Mouse (Mus musculus) stomach, embryonic 15.5 days (tissue): ENCODE measurements around the gene Gm7534. TPM values are rescaled to one million over a fixed set of nuclear protein-coding genes. Genes with fewer than 3 reads are reported as not detected.

Experiments used
- ATAC-seq: fragments of 200-750 bp; cut with Nextera tagmentation; 2 replicates; pipeline ENCODE4 v1.8.0; 2017; ENCODE audit warnings: low read depth, moderate number of reproducible peaks, moderate TSS enrichment; ENCODE audit not compliant: insufficient read depth, low FRiP score
- H3K27ac ChIP-seq: fragments of 300-500 bp; sonication (generic); 2 replicates; pipeline ENCODE4 v1.5.1; 2015; ENCODE audit warnings: mild to moderate bottlenecking, inconsistent platforms
- H3K27me3 ChIP-seq: fragments of 300-500 bp; sonication (generic); replicated peaks from 2 replicates; pipeline ENCODE4 v1.6.1; 2015; ENCODE audit warnings: inconsistent platforms
- H3K36me3 ChIP-seq: fragments of 300-500 bp; sonication (generic); 2 replicates; pipeline ENCODE4 v1.6.1; 2015; ENCODE audit warnings: inconsistent platforms
- H3K4me1 ChIP-seq: fragments of 300-500 bp; sonication (generic); 2 replicates; pipeline ENCODE4 v1.6.1; 2015; ENCODE audit warnings: inconsistent platforms
- H3K4me2 ChIP-seq: fragments of 300-500 bp; sonication (generic); 2 replicates; pipeline ENCODE4 v1.6.1; 2015; ENCODE audit warnings: mild to moderate bottlenecking, inconsistent platforms
- H3K4me3 ChIP-seq: fragments of 300-500 bp; sonication (generic); replicated peaks from 2 replicates; pipeline ENCODE4 v1.5.1; 2015; ENCODE audit warnings: inconsistent platforms
- H3K9ac ChIP-seq: fragments of 300-500 bp; sonication (generic); 2 replicates; pipeline ENCODE4 v1.6.1; 2015; ENCODE audit warnings: inconsistent platforms
- H3K9me3 ChIP-seq: fragments of 300-500 bp; sonication (generic); 2 replicates; pipeline ENCODE4 v1.6.1; 2016; ENCODE audit warnings: inconsistent platforms
- WGBS: fragments of 180-500 bp; shearing (Covaris S2); methylation state at CpG from one replicate; pipeline ENCODE4 v1.1.7; 2015; 5-methylcytosine and 5-hydroxymethylcytosine counted together
- polyA plus RNA-seq: library from polyadenylated mRNA; unstranded; fragments of >200 nt; fragmentation: Nextera tagmentation; extraction: Ambion mirVana; gene quantifications from 2 replicates; pipeline ENCODE4 v1.2.1, GENCODE M21; 2015

Gene Gm7534
- not detected in 2 replicates for polyA plus RNA-seq

GRCm38 (mm10) chr4:134202904-134203303 is at the start of gene Gm7534:
Gene Gm7534 (minus strand): TSS chr4:134203004.
- WGBS = 92% methylated on average over 4 of the region's 4 CpGs

GRCm38 (mm10) chr4:134252131-134252910 is 49.5 kb upstream of the Gm7534 start:
- Histone ChIP-seq H3K4me3 (peak overlapping the region; percentile 47), H3K27ac (no peak overlapping the region), H3K4me1 (peaks cover 51% of the 10 kb centered on the region), H3K4me2 (peak overlapping the region; percentile 96), H3K9me3 (no peaks in the 10 kb centered on the region), H3K9ac (no peak overlapping the region), H3K36me3 (no peaks in the 10 kb centered on the region), H3K27me3 (peaks cover 49% of the 10 kb centered on the region)
- ATAC-seq = no peak
- WGBS = 20% methylated on average over 22 of the region's 22 CpGs

More at GRCm38 (mm10) chr4:134202904-134203303, at the start of gene Gm7534:
- no peaks in the 10 kb centered on the region for H3K4me1 ChIP-seq
- no peaks in the 10 kb centered on the region for H3K36me3 ChIP-seq
- ATAC-seq = no peak
- no peaks in the 10 kb centered on the region for H3K27me3 ChIP-seq
- H3K9ac ChIP-seq = no peak within 1 kb of the TSS
- no peak within 1 kb of the TSS for H3K27ac ChIP-seq
- no peak within 1 kb of the TSS for H3K4me2 ChIP-seq
- no peak within 1 kb of the TSS for H3K4me3 ChIP-seq
- no peaks in the 10 kb centered on the region for H3K9me3 ChIP-seq

- H3K36me3 ChIP-seq = no peaks in the 10 kb centered on the region
- H3K4me1 ChIP-seq = peaks cover 46% of the 10 kb centered on the region
- H3K9ac ChIP-seq = peak overlapping the region; percentile 40; the same call in 1 of the 2 replicates
- 2% methylated on average over 91 of the region's 91 CpGs for WGBS
- peak overlapping the region; percentile 96 for H3K4me2 ChIP-seq
- H3K9me3 ChIP-seq = no peaks in the 10 kb centered on the region
- H3K27ac ChIP-seq = no peak overlapping the region
- H3K4me3 ChIP-seq = peak overlapping the region; percentile 47
- no peak for ATAC-seq
- H3K27me3 ChIP-seq = peaks cover 55% of the 10 kb centered on the region
Measured at GRCm38 (mm10) chr4:134251241-134252130, 48.7 kb upstream of the Gm7534 start.

GRCm38 (mm10) chr4:134250930-134251240 is 48.1 kb upstream of the Gm7534 start:
- peaks cover 55% of the 10 kb centered on the region for H3K27me3 ChIP-seq
- peak overlapping the region; percentile 96 for H3K4me2 ChIP-seq
- WGBS = 25% methylated on average over 10 of the region's 10 CpGs
- no peaks in the 10 kb centered on the region for H3K36me3 ChIP-seq
- H3K4me1 ChIP-seq = peaks cover 42% of the 10 kb centered on the region
- no peak for ATAC-seq
- H3K9me3 ChIP-seq = no peaks in the 10 kb centered on the region
- H3K4me3 ChIP-seq = peak overlapping the region; percentile 47
- H3K27ac ChIP-seq = no peak overlapping the region
- H3K9ac ChIP-seq = peak overlapping the region; percentile 40; the same call in 1 of the 2 replicates

GRCm38 (mm10) chr4:134250116-134250929 is 47.5 kb upstream of the Gm7534 start:
- H3K36me3 ChIP-seq = no peaks in the 10 kb centered on the region
- no peaks in the 10 kb centered on the region for H3K9me3 ChIP-seq
- peaks cover 55% of the 10 kb centered on the region for H3K27me3 ChIP-seq
- ATAC-seq = no peak
- H3K9ac ChIP-seq = peak overlapping the region; percentile 40; the same call in 1 of the 2 replicates
- H3K4me3 ChIP-seq = peak overlapping the region; percentile 42
- H3K4me1 ChIP-seq = peaks cover 42% of the 10 kb centered on the region
- peak overlapping the region; percentile 96 for H3K4me2 ChIP-seq
- WGBS = 20% methylated on average over 27 of the region's 27 CpGs
- H3K27ac ChIP-seq = no peak overlapping the region

GRCm38 (mm10) chr4:134249651-134250050 is 46.8 kb upstream of the Gm7534 start:
- Histone ChIP-seq H3K27me3 (peaks cover 55% of the 10 kb centered on the region), H3K9me3 (no peaks in the 10 kb centered on the region), H3K36me3 (no peaks in the 10 kb centered on the region), H3K4me2 (peak overlapping the region; percentile 96), H3K4me3 (peak overlapping the region; percentile 42), H3K4me1 (peaks cover 46% of the 10 kb centered on the region), H3K9ac (0 out of 2 replicates have a peak overlapping the region, but pooled peaks have one; percentile 29), H3K27ac (no peak overlapping the region)
- 2% methylated on average over 30 of the region's 30 CpGs for WGBS
- ATAC-seq = peak; percentile 20; the same call in 1 of the 2 replicates

- no peaks in the 10 kb centered on the region for H3K9me3 ChIP-seq
- peak within 1 kb of the TSS; percentile 93 for H3K4me2 ChIP-seq
- H3K4me1 ChIP-seq = peaks cover 37% of the 10 kb centered on the region
- no peak for ATAC-seq
- H3K9ac ChIP-seq = no peak within 1 kb of the TSS
- H3K27me3 ChIP-seq = peaks cover 37% of the 10 kb centered on the region
- no peaks in the 10 kb centered on the region for H3K36me3 ChIP-seq
- H3K4me3 ChIP-seq = no peak within 1 kb of the TSS; the same call in 1 of the 2 replicates
- WGBS = 70% methylated on average over 7 of the region's 7 CpGs
- H3K27ac ChIP-seq = no peak within 1 kb of the TSS
Measured at GRCm38 (mm10) chr4:134246719-134247258, 44.0 kb upstream of the Gm7534 start, which contains the start of gene Gm30191. Gene Gm30191 (plus strand): TSS chr4:134246935.

GRCm38 (mm10) chr4:134246256-134246655 is 43.5 kb upstream of the Gm7534 start:
- no peak overlapping the region for H3K4me2 ChIP-seq
- WGBS = 48% methylated on average over 4 of the region's 4 CpGs
- H3K4me3 ChIP-seq = no peak overlapping the region
- H3K27ac ChIP-seq = no peak overlapping the region
- no peak overlapping the region for H3K9ac ChIP-seq
- H3K36me3 ChIP-seq = no peaks in the 10 kb centered on the region
- H3K4me1 ChIP-seq = peaks cover 32% of the 10 kb centered on the region
- H3K9me3 ChIP-seq = no peaks in the 10 kb centered on the region
- peaks cover 31% of the 10 kb centered on the region for H3K27me3 ChIP-seq
- ATAC-seq = no peak

- peak; percentile 79; the same call in 1 of the 2 replicates for ATAC-seq
Measured at GRCm38 (mm10) chr4:134245148-134245843, 42.5 kb upstream of the Gm7534 start, which contains the start of gene Zfp593. Gene Zfp593 (minus strand): TSS chr4:134245592.

GRCm38 (mm10) chr4:134243516-134244250 is 40.9 kb upstream of the Gm7534 start, which contains the start of gene E130218I03Rik:
Gene E130218I03Rik (plus strand): TSS chr4:134243662.
- H3K4me2 ChIP-seq = peak within 1 kb of the TSS; percentile 93
- H3K4me1 ChIP-seq = peaks cover 15% of the 10 kb centered on the region
- no peak within 1 kb of the TSS for H3K9ac ChIP-seq
- H3K4me3 ChIP-seq = peak within 1 kb of the TSS; percentile 87
- H3K27ac ChIP-seq = no peak within 1 kb of the TSS
- peaks cover 15% of the 10 kb centered on the region for H3K27me3 ChIP-seq
- 92% methylated on average over 17 of the region's 17 CpGs for WGBS
- H3K9me3 ChIP-seq = no peaks in the 10 kb centered on the region
- no peaks in the 10 kb centered on the region for H3K36me3 ChIP-seq
- ATAC-seq = no peak

More at GRCm38 (mm10) chr4:134245148-134245843, 42.5 kb upstream of the Gm7534 start, which contains the start of gene Zfp593:
- Histone ChIP-seq H3K4me1 (peaks cover 23% of the 10 kb centered on the region), H3K27ac (no peak within 1 kb of the TSS), H3K4me2 (peak within 1 kb of the TSS; percentile 93), H3K4me3 (peak within 1 kb of the TSS; percentile 87), H3K9ac (peak within 1 kb of the TSS; percentile 77), H3K36me3 (no peaks in the 10 kb centered on the region), H3K9me3 (no peaks in the 10 kb centered on the region), H3K27me3 (peaks cover 22% of the 10 kb centered on the region)
- under 1% methylated on average over 58 of the region's 60 CpGs for WGBS
